Mouse (Mus musculus): ENCODE results near the gene Papss2. TPM values are rescaled to one million over a fixed set of nuclear protein-coding genes. Genes with fewer than 3 reads are reported as not detected.
A peak's percentile ranks its signal among the peaks of the same experiment; 100 is the strongest.

Papss2 gene
- polyA plus RNA-seq, 1 experiment from 2014 or later, result 0.70 TPM

DNA sequence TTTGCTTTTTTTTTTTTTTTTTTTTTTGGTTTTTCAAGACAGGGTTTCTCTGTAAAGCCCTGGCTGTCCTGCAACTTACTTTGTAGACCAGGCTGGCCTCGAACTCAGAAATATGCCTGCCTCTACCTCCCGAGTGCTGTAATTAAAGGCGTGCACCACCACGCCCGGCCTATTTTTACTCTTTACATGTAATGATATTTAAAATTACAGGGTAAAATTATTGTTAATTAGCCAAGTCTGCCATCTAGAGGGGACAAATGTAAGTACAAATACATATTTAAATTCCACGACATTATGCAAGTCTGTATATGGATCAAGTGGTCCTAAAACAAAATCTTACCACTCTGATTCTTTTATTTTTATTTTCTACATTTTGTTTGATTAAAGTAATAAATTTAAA lies 94.1 kb downstream of the Papss2 start:
- peaks cover 63% of the 10 kb centered on the region for H3K36me3 ChIP-seq (ENCODE audit: control insufficient read depth, insufficient read depth, low read length)
- no peak overlapping the region for H3K4me2 ChIP-seq (ENCODE audit: low read length)
- 77% methylated on average over 6 of the region's 6 CpGs for WGBS
- DNase-seq (ENCODE audit: low spot score) (peak; percentile 65), ATAC-seq (no peak)
- H3K9me3 ChIP-seq (replicated peaks; ENCODE audit: control insufficient read depth, low read length), result no peaks in the 10 kb centered on the region
- no peak overlapping the region for H3K27ac ChIP-seq (ENCODE audit: low read depth, low read length)
- H3K27me3 ChIP-seq (replicated peaks; ENCODE audit: control insufficient read depth, insufficient read depth, low read length), result no peaks in the 10 kb centered on the region
- no peak overlapping the region for H3K9ac ChIP-seq (ENCODE audit: low read length)
- no peaks in the 10 kb centered on the region for H3K4me1 ChIP-seq (ENCODE audit: control insufficient read depth, insufficient read depth, low read length)
- H3K4me3 ChIP-seq (ENCODE audit: low read depth, low read length), result no peak overlapping the region

DNA sequence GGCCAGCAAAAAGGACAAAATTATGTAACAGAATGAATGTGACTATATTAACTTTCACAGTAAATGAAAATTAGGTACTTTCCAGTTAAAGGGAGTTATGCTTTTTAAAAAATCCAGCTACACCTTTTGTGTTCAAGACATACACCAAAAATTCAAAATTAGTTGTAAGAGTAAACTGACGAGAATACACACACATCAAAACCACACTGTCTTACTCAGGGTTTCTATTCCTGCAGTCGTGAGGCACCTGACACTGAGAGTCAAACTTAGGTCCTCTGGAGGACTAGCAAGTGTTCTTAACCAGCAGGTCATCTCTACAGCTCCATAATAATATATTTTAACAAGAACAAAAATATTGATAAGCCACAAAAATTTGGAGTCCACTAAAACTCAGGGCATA lies 101.1 kb downstream of the Papss2 start:
- ATAC-seq, result no peak
- 91% methylated on average over 2 of the region's 2 CpGs for WGBS
- peaks cover 88% of the 10 kb centered on the region for H3K36me3 ChIP-seq (ENCODE audit: control insufficient read depth, insufficient read depth, low read length)

DNA sequence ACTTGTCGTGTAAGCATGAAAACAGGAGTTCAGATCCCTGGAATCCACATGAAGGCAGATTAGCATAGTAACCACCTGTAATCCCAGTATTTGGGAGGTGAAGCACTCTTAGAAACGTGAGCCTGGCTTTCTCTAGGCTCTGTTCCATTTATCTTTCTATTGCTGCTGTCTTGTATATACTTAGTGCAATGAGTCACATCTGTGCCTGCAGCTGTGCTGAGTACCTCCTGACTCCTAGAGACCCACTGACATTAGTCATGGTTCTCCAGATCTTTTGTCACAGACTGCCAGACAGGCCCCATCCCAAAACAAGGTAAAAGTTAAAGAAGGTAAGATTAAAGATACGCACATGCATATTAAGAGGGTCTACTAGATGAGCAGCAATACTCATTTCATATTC lies 106.6 kb downstream of the Papss2 start:
- Histone ChIP-seq H3K27me3 (replicated peaks; ENCODE audit: control insufficient read depth, insufficient read depth, low read length) (no peaks in the 10 kb centered on the region), H3K9ac (ENCODE audit: low read length) (no peak overlapping the region), H3K9me3 (replicated peaks; ENCODE audit: control insufficient read depth, low read length) (no peaks in the 10 kb centered on the region), H3K27ac (ENCODE audit: low read depth, low read length) (no peak overlapping the region), H3K4me3 (ENCODE audit: low read depth, low read length) (no peak overlapping the region), H3K4me1 (ENCODE audit: control insufficient read depth, insufficient read depth, low read length) (no peaks in the 10 kb centered on the region), H3K4me2 (ENCODE audit: low read length) (no peak overlapping the region), H3K36me3 (ENCODE audit: control insufficient read depth, insufficient read depth, low read length) (peaks cover 78% of the 10 kb centered on the region)
- ATAC-seq (no peak), DNase-seq (ENCODE audit: low spot score) (no peak)
- 87% methylated on average over 3 of the region's 3 CpGs for WGBS

More for the DNA sequence above, 101.1 kb downstream of the Papss2 start:
- Histone ChIP-seq H3K9ac (ENCODE audit: low read length) (no peak overlapping the region), H3K4me3 (ENCODE audit: low read depth, low read length) (no peak overlapping the region), H3K4me1 (ENCODE audit: control insufficient read depth, insufficient read depth, low read length) (no peaks in the 10 kb centered on the region), H3K9me3 (replicated peaks; ENCODE audit: control insufficient read depth, low read length) (no peaks in the 10 kb centered on the region), H3K27me3 (replicated peaks; ENCODE audit: control insufficient read depth, insufficient read depth, low read length) (no peaks in the 10 kb centered on the region), H3K27ac (ENCODE audit: low read depth, low read length) (no peak overlapping the region), H3K4me2 (ENCODE audit: low read length) (no peak overlapping the region)
- no peak for DNase-seq (ENCODE audit: low spot score)

GRCm38 (mm10) chr19:32708996-32709395 lies 113.4 kb downstream of the Papss2 start:
- ATAC-seq (no peak), DNase-seq (ENCODE audit: low spot score) (no peak)
- WGBS, result 90% methylated on average over 5 of the region's 5 CpGs
- Histone ChIP-seq H3K9me3 (replicated peaks; ENCODE audit: control insufficient read depth, low read length) (no peaks in the 10 kb centered on the region), H3K27ac (ENCODE audit: low read depth, low read length) (no peak overlapping the region), H3K4me3 (ENCODE audit: low read depth, low read length) (no peak overlapping the region), H3K36me3 (ENCODE audit: control insufficient read depth, insufficient read depth, low read length) (peaks cover 21% of the 10 kb centered on the region), H3K4me2 (ENCODE audit: low read length) (no peak overlapping the region), H3K27me3 (replicated peaks; ENCODE audit: control insufficient read depth, insufficient read depth, low read length) (no peaks in the 10 kb centered on the region), H3K4me1 (ENCODE audit: control insufficient read depth, insufficient read depth, low read length) (peaks cover 12% of the 10 kb centered on the region; the same call in 1 of the 2 replicates), H3K9ac (ENCODE audit: low read length) (no peak overlapping the region)

GRCm38 (mm10) chr19:32710288-32710687 lies 114.7 kb downstream of the Papss2 start:
- Histone ChIP-seq H3K36me3 (ENCODE audit: control insufficient read depth, insufficient read depth, low read length) (peaks cover 8% of the 10 kb centered on the region; the same call in 1 of the 2 replicates), H3K4me1 (ENCODE audit: control insufficient read depth, insufficient read depth, low read length) (peaks cover 12% of the 10 kb centered on the region; the same call in 1 of the 2 replicates), H3K4me3 (ENCODE audit: low read depth, low read length) (no peak overlapping the region), H3K9me3 (replicated peaks; ENCODE audit: control insufficient read depth, low read length) (no peaks in the 10 kb centered on the region), H3K27me3 (replicated peaks; ENCODE audit: control insufficient read depth, insufficient read depth, low read length) (no peaks in the 10 kb centered on the region), H3K4me2 (ENCODE audit: low read length) (no peak overlapping the region), H3K9ac (ENCODE audit: low read length) (no peak overlapping the region), H3K27ac (ENCODE audit: low read depth, low read length) (no peak overlapping the region)
- 68% methylated on average over 3 of the region's 3 CpGs for WGBS
- DNase-seq (ENCODE audit: low spot score) (peak; percentile 47), ATAC-seq (no peak)

- WGBS, result under 1% methylated on average over 62 of the region's 63 CpGs
- no peaks in the 10 kb centered on the region for H3K27me3 ChIP-seq (replicated peaks; ENCODE audit: control insufficient read depth, insufficient read depth, low read length)
- peak overlapping the region; percentile 78 for H3K4me3 ChIP-seq (ENCODE audit: low read depth, low read length)
- peak overlapping the region; percentile 90 for H3K27ac ChIP-seq (ENCODE audit: low read depth, low read length)
- peak overlapping the region; percentile 74 for H3K4me2 ChIP-seq (ENCODE audit: low read length)
- DNase-seq (ENCODE audit: low spot score) (peak; percentile 93), ATAC-seq (peak; percentile 98)
- no peaks in the 10 kb centered on the region for H3K9me3 ChIP-seq (replicated peaks; ENCODE audit: control insufficient read depth, low read length)
- peak overlapping the region; percentile 92 for H3K9ac ChIP-seq (ENCODE audit: low read length)
- peaks cover 12% of the 10 kb centered on the region; the same call in 1 of the 2 replicates for H3K4me1 ChIP-seq (ENCODE audit: control insufficient read depth, insufficient read depth, low read length)
- no peaks in the 10 kb centered on the region for H3K36me3 ChIP-seq (ENCODE audit: control insufficient read depth, insufficient read depth, low read length)
Measured at GRCm38 (mm10) chr19:32711761-32712541, 116.4 kb downstream of the Papss2 start.

- peak; percentile 85 for ATAC-seq
- Histone ChIP-seq H3K4me2 (ENCODE audit: low read length) (peak overlapping the region; percentile 74), H3K9me3 (replicated peaks; ENCODE audit: control insufficient read depth, low read length) (no peaks in the 10 kb centered on the region), H3K4me3 (ENCODE audit: low read depth, low read length) (peak overlapping the region; percentile 78), H3K27me3 (replicated peaks; ENCODE audit: control insufficient read depth, insufficient read depth, low read length) (no peaks in the 10 kb centered on the region), H3K4me1 (ENCODE audit: control insufficient read depth, insufficient read depth, low read length) (peaks cover 12% of the 10 kb centered on the region; the same call in 1 of the 2 replicates), H3K9ac (ENCODE audit: low read length) (peak overlapping the region; percentile 92), H3K36me3 (ENCODE audit: control insufficient read depth, insufficient read depth, low read length) (no peaks in the 10 kb centered on the region), H3K27ac (ENCODE audit: low read depth, low read length) (peak overlapping the region; percentile 90)
- peak; percentile 89 for DNase-seq (ENCODE audit: low spot score)
- under 1% methylated on average over 11 of the region's 11 CpGs for WGBS
Measured at GRCm38 (mm10) chr19:32712588-32713042, 117.0 kb downstream of the Papss2 start.

- Histone ChIP-seq H3K4me3 (ENCODE audit: low read depth, low read length) (no peak overlapping the region), H3K27ac (ENCODE audit: low read depth, low read length) (no peak overlapping the region), H3K4me2 (ENCODE audit: low read length) (no peak overlapping the region), H3K36me3 (ENCODE audit: control insufficient read depth, insufficient read depth, low read length) (no peaks in the 10 kb centered on the region), H3K4me1 (ENCODE audit: control insufficient read depth, insufficient read depth, low read length) (peaks cover 12% of the 10 kb centered on the region; the same call in 1 of the 2 replicates), H3K27me3 (replicated peaks; ENCODE audit: control insufficient read depth, insufficient read depth, low read length) (no peaks in the 10 kb centered on the region), H3K9ac (ENCODE audit: low read length) (no peak overlapping the region), H3K9me3 (replicated peaks; ENCODE audit: control insufficient read depth, low read length) (no peaks in the 10 kb centered on the region)
- DNase-seq (ENCODE audit: low spot score) (no peak), ATAC-seq (no peak)
- 79% methylated on average over 3 of the region's 3 CpGs for WGBS
Measured at GRCm38 (mm10) chr19:32713471-32713870, 117.9 kb downstream of the Papss2 start.

DNA sequence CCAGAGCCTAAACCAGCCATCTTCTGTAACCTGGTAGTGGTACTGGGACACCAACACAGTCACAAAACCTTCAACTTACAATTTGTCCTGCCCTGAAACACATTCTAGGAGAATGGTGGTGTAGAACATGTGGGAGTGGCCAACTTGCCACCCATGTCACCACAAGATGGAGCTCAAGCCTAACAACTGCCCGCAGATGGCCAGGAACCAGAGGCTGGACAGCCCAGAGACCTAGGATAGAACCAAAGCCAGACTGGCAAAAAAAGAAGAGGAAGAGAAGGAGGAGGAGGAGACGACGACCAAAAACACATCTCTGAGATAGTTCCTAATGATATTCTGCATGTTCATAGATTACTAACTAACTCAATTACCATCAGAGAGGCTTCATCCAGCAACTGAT lies 119.6 kb downstream of the Papss2 start:
- Histone ChIP-seq H3K27me3 (replicated peaks; ENCODE audit: control insufficient read depth, insufficient read depth, low read length) (no peaks in the 10 kb centered on the region), H3K9me3 (replicated peaks; ENCODE audit: control insufficient read depth, low read length) (no peaks in the 10 kb centered on the region), H3K4me1 (ENCODE audit: control insufficient read depth, insufficient read depth, low read length) (peaks cover 12% of the 10 kb centered on the region; the same call in 1 of the 2 replicates), H3K4me2 (ENCODE audit: low read length) (no peak overlapping the region), H3K27ac (ENCODE audit: low read depth, low read length) (no peak overlapping the region), H3K9ac (ENCODE audit: low read length) (no peak overlapping the region), H3K4me3 (ENCODE audit: low read depth, low read length) (no peak overlapping the region), H3K36me3 (ENCODE audit: control insufficient read depth, insufficient read depth, low read length) (no peaks in the 10 kb centered on the region)
- DNase-seq (ENCODE audit: low spot score), result peak; percentile 78
- no peak for ATAC-seq
- 4% methylated on average over 3 of the region's 3 CpGs for WGBS
